Mouse (Mus musculus) lung, adult 2 months (tissue): ENCODE measurements at regions not wholly inside any gene's neighbourhood (a gene's known extent, or its start where the extent isn't known, plus 50 kb on each side); places are given as distances from the start of the nearest gene placed in this dataset.

ENCODE experiments used
- CTCF ChIP-seq: fragments of 200-500 bp; IDR thresholded peaks from 2 replicates; pipeline ENCODE4 v1.5.1; 2011; ENCODE audit warnings: mild to moderate bottlenecking, low read length, control low read depth; ENCODE audit not compliant: insufficient read depth
- POLR2A ChIP-seq: fragments of 200-500 bp; IDR thresholded peaks from 2 replicates; pipeline ENCODE4 v1.6.1; 2011; ENCODE audit warnings: low read depth, mild to moderate bottlenecking, control low read depth, low read length, borderline replicate concordance; ENCODE audit errors: extremely low read depth

DNA sequence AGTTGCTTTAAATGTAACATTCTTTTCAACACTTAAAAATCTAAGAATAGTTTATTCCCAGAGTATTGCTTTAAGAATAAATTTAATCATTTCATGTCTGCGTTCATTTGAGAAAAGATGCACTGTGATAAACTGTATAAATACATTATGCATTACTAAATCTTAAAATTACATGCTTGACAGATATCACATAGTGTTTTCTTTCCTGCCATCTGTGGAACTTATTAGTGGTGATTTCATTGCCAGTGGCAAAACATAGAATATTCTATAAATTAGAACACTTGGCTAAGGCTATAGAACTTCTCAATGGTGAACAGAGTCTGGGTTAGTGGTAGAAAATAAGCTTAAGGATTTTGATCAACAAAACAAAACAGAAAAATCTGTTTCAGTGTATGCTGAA is 268.1 kb downstream of the Gm8797 start:
- TF ChIP-seq CTCF (no peak), POLR2A (no peak)
